Mouse (Mus musculus): ENCODE data around the gene Itpkb.

Itpkb gene

DNA sequence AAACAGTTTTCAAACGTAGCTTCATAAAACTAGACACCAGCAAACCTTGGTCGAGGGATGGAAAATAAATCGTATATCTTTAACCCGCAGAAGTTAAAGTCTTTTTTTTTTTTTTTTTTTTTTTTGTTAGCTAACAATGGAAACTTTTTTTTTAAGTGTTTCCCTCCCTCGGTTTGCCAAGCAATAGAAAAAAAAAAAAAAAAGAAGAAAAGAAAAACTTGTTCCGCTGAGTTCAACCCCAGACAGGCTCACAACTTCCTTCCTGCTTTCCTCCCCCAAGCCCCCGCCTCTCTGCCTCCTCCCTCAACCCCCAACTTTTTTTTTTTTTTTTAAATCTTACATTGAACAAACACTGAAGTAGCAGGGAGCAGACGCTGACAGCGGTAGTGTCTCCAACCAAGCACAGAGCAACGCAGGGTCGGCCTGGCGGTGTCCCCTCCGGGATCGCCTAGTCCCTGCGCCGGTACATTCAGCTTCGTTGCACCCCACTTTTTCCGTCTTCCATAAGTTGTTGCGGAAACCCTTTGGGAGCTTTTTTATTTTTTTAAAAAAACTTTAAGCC, at the start of gene Itpkb:
Gene Itpkb, plus strand, starts transcription at position 341 of the 562 bp plus-strand sequence.
- peak; percentile 90 for DNase-seq (ENCODE audit: low spot score)

DNA sequence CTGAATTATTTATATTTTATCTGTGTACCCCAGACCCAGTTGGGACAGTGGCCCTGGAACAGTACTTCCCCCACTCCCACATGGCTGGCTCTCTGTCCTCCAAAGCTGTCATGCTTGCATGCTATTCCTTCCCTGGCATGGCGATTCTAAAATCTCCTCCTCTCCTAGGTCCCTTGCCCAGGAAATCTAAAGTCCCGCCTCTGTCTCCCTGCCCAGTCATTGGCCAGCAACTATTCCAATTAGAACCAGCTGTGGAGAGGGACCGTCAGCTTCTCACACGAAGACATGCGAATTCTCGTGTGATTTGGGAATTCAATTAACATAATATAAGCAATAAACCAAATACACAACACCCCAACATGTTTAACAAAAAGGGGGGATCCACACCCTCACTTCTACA, 47.7 kb upstream of the Itpkb start:
- no peak for DNase-seq (ENCODE audit: low spot score)

DNA sequence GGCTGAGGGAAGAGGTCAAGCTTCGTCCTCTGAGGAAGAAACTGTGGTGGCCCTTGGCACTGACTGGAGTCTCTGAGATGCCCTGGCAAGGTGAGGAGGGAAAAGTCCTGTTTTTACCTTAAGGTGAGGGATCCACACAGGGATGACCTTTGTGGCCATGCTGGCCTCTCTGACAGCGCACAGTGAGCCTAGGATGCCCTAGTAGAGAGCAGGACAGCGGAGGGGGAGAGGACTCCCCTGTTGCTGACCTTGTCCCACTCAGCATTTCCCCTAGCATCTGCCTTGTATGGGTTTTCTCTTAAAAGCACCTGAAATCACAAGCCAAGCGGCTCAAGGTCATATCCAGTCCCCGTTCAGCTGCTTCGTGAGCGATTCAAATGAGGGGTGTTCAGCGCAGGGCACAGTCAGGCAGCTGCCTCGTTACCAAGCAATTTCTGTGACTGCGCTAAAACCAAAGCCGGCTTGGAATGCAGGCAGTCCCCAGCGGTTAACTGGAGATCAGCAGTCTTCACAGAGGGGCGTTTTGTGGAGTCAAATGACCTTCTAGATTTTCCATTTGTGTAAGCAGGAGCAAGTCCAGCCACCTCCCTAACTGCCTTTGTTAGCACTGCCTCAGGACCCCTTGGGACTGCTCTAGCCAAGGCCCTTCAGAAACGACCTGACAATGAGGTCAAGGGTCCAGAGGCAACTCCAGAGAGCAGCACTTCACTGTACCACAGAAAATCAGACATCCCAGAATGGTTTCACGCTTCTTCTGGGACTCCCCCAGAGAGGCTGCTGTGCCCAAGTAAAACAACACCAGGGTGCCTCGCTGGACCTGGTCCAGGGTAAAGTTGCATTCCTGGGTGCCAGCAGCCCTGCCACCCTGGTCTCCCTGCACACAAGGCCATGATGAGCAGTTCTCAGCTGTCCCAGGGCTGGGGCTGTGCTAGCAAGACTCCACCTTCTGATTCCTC, 46.2 kb upstream of the Itpkb start:
- DNase-seq (ENCODE audit: low spot score), result no peak

DNA sequence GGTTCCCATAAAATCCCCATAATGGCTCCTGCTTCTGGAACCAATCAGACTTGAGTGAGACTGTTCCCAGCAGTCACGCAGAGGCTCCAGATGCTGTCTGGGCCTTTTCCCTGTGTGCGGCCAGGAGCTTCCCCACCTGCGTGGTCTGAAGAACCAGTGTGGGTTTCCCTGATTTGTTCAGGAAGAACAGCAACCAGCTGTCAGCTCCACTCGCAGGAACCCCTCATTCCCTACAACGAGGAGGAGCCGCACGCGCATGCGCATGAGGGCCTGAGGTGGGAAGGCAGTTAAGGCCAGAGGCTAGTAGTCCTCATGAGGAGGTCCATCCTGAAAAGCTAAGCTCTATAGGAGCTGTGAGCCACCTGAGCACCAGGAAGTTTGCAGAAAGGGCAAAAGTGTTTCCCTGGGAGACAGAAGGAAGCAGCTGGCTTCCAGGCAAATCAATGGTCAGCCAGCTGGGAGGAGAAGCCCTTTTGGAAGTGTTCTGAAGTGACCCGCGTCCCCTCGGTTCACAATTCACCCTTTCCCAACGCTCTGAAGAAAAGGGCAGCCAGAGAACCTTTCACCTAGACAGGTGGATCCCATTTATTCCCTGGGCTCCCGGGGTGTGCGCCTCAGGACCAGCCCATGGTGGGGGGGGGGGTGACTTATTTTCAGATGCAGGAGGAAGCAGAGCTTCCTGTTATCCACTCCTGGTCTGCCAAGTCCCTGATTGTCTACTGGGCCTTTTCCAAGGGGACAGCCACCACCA, 44.0 kb upstream of the Itpkb start:
- DNase-seq (ENCODE audit: low spot score), result no peak

DNA sequence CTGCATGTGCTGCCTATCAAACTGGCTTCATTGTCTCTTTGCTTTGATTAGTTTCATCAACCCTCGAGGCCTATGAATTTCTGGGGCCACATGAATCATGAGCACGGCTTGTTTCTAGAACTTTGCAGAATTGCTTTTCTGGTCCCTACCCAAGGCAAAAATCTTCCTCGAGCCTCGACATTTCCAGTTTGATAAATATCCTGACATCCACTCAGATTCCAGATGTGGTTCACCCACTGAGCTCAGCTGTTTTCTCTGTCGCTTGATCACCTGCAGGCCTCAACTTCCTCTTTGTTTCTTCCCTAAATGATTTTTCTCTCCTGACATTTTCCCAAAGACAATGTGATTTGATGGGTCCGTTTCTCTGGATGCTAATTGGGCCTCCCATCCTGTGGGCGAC, 42.1 kb upstream of the Itpkb start:
- DNase-seq (ENCODE audit: low spot score), result no peak

- no peak for DNase-seq (ENCODE audit: low spot score)
Measured at GRCm38 (mm10) chr1:180288872-180289468, 41.3 kb upstream of the Itpkb start.

- no peak for DNase-seq (ENCODE audit: low spot score)
Measured at GRCm38 (mm10) chr1:180289788-180290187, 40.5 kb upstream of the Itpkb start.

- peak; percentile 27 for DNase-seq (ENCODE audit: low spot score)
Measured at GRCm38 (mm10) chr1:180290358-180290757, 39.9 kb upstream of the Itpkb start.

DNA sequence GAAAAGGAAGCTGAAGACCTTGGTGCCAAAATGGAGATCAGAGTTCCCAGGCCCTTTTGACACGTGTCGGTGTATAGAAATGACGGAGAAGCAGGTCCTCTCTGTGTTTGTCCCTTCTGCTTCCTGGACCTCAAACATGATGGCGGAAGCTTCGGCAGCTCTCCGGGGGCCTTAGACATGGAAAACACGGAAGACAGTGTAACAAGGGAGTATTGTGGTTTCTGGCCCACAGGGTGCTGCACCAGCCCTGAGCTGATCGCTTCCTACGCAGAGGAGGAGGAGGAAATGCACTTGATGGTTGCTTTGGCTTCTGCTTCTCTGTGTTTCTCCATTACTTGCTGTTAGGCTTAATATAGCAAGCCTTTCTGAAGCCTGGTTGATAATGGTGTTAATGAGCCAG, 34.2 kb upstream of the Itpkb start:
- DNase-seq (ENCODE audit: low spot score), result peak; percentile 70

- DNase-seq (ENCODE audit: low spot score), result no peak
Measured at GRCm38 (mm10) chr1:180299697-180300096, 30.6 kb upstream of the Itpkb start.

- no peak for DNase-seq (ENCODE audit: low spot score)
Measured at GRCm38 (mm10) chr1:180300292-180300691, 30.0 kb upstream of the Itpkb start.

- no peak for DNase-seq (ENCODE audit: low spot score)
Measured at GRCm38 (mm10) chr1:180300997-180301396, 29.3 kb upstream of the Itpkb start.

DNA sequence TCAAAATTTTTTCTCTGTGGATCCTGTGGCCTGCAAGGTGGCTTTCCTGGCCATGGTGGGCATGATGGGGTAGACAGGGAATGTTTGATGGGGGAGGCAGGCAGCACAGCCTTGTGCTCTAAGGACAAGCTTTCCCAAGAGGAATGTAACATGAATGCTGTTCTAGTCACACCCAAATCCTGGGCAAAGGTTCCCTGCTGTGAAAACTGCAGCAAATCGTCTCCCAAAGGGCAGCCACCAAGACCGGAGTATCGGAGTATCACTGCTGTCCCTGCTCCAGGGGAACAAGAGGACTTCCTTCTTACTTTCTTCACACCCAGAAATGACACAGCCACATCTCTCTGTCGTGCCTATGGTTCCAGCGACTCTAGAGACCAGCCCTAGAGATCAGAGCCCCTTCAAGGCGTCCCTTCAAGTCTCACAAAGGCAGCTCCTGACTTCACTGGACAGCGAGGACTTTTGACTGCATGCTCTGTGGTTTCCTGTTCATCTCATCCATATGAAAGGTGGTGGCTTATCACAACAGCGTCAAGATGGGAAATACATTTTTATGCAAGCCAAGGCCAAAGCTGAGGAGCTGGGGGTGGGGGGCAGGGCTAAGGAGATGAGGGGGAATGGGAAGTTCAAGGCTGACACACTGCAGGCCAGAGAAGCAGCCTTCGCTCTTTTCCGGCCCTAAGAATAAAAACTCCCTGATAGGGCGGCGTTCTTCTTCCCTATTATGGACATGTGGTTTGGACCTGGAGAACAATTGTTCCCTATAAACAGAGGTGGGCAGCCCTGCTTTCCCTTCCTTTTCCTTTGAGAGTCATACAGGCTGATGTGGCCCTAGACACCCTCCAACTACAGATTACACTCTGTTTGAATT, 27.8 kb upstream of the Itpkb start:
- no peak for DNase-seq (ENCODE audit: low spot score)

DNA sequence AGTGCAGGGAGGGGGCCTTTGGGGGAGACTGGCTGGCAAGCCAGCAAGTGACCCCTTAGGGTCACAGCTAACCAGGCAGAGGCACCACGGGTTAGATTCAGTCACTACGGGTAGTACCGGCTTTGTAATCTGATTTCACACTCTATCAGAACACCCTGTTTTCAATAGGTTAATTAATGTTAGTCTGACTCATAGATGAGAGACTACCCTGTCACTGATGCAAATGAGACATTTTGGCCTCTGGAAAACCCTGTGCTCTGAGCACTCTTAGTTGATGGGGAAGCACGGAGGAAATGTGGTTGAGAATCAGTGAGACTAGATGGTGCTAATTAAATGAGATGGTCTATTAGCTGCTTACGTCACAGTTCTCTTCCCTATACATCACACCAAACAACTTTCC, 26.7 kb upstream of the Itpkb start:
- DNase-seq (ENCODE audit: low spot score), result no peak

DNA sequence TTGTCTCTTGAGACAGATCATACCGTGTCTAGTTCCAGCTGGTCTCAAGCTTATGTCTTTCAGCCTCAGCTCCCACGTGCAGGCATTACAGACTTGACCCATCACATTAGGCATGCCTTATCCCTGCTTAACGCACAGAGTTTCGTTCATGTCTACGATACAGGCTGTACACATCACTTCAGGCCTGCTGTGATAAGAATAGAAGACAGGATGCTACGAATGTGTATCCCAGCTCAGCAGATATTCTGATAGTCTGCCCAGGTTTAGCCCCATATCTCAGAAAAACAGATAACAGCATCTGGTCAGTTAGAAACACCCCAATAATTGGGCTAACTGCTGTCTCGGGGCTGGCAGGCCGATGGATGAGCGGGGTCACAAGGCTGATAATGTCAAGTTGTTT, 23.4 kb upstream of the Itpkb start:
- DNase-seq (ENCODE audit: low spot score), result no peak

DNA sequence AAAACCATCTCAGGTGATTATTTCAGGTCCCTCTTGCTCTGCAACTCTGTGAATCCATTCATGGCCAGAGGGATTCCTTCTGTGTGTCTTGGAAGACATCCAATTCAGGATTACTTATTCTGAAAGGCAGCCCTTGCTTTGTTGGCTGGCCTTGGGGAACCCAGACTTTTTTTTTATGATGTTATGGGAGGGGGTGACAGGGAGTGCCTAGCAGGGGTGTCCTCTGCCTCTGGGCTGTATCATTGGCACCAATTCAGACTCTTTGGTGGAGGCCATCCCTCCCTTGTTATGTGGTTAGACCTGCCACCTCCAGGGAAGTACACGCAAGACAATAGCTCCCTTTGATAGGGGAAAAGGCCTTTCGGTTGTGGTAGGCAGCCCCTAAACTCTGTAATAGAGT, 22.6 kb upstream of the Itpkb start:
- DNase-seq (ENCODE audit: low spot score), result peak; percentile 35

GRCm38 (mm10) chr1:180308897-180309296, 21.4 kb upstream of the Itpkb start:
- DNase-seq (ENCODE audit: low spot score), result no peak

GRCm38 (mm10) chr1:180312286-180312685, 18.0 kb upstream of the Itpkb start:
- DNase-seq (ENCODE audit: low spot score), result no peak

GRCm38 (mm10) chr1:180312792-180313311, 17.4 kb upstream of the Itpkb start:
- DNase-seq (ENCODE audit: low spot score), result no peak

DNA sequence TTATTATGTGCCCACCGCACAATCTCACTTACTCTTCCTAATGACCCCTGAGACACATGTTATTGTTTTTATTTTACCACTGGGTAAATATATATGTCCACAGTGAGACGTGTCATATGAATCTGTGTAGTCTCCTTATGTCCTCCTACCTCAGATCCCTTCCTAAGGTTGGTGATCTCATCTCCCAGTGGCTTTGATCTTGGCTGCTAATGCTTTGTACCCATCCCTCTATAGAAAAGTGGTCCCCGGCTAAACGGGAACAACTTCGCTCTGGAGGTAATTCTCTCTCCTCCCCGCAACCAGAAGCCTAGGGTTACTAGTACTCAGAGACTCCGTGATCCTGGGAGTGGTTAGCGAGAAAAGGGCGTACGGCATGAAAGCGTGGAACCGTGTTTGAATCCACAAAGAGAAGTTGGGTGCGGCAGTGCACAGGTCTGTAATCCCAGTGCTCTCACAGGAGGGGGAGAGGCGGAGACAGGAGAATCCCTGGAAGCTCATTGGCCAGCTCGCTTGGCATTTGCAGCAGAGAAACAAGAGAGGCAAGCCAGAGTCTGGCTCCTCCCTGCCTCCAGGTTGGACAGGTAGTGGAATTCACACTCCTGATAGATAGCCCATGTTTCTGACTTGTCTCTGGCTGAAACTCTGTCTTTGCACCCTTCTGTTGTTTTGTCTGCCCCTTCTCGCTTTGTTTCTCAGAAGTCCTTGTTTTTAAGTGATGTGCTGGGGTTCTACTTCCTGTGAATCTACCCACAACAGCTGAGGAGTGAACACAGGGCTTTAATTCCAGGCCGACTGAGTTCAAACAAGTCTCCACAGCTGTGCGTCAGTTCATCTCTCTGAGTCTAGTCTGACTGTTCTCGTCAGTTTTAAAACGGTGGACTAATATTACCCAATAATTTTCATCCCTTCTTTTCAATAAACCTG, 16.5 kb upstream of the Itpkb start:
- peak; percentile 80 for DNase-seq (ENCODE audit: low spot score)

Measured in T-cell, adult 2 months (primary cell).